Mouse (Mus musculus) retina, postnatal 1 day (tissue): Measurements from ENCODE around the gene Jund.
A peak's percentile ranks its signal among the peaks of the same experiment; 100 is the strongest.

Experiments used
- DNase-seq: peaks from one replicate; pipeline ENCODE4 v3.0.0-alpha.2; 2012

The Jund gene

DNA sequence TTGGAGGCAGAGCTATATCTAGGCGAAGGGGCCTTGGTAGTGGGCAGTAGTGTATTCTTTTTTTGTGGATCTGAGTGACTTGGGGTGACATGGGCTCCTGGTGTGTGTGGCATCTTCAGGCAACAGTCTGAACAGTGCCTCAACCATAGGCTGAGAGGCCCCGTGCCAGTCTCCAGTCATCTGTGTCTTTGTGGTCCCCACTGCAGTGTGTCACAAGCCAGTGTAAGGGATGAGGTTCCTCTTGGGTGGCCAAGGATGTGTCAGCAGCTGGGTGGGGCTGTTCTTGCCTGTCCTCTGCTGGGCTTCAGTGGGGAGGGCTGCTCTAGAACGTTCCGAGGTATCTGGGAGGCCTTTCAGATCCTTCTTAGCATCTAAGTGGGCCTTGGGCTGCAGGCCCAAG, 32.2 kb downstream of the Jund start:
- no peak for DNase-seq

DNA sequence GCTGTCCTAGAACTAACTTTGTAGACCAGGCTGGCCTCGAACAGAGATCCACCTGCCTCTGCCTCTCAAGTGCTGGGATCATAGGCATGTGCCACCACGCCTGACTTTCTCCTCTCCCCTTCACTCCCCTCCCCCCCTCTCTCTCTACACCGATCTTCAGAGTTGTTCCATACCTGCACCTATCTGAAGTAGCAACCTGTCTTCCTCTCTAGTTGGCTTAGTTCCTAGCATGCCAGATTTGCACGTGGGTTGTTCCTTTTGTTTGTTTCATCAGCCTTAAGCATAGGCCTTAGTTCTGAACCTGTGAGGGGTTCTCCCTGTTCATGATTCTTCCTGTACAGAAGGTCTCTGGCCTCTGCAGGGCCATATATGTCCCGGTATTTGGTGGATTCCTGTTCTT, 39.0 kb downstream of the Jund start:
- no peak for DNase-seq

DNA sequence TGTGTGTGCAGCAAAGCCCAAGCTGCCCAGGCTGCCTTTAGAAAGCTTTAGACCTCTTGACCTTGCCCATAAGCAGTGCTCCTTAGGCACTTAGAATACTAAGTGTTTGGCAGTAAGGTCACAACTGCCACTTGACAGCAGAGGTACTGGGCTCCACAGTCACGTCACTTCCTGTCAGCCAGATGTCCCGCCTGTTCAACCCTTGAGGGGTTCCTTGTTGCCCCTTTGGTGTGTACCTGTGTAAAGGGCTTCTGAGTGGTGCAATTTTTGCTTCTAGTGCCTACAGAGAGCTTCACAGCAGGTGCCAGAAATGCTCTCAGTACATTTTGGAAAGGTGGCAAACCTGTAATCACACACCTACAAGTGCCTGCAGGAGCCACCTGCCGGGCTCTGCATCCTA, 39.5 kb downstream of the Jund start:
- no peak for DNase-seq

DNA sequence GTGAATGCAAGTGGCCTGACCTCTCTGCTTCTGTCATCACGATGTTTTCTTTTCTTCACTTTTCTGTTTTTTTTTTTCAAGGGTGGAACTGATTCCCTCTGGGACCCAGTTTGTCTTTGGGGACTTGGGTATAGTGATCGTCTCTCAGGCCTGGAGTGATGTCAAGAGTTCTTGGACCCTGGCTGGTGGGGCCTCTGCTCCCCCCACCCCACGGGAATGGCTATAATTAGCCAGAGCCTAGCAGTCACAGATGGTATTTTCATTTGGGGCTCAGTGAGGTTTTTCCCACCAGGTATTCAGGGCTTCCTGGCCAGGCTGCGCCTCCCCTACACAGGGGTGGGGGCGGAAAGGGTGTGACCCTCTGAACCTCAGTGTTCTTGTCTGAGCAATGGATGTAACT, 42.9 kb downstream of the Jund start:
- DNase-seq: no peak

DNA sequence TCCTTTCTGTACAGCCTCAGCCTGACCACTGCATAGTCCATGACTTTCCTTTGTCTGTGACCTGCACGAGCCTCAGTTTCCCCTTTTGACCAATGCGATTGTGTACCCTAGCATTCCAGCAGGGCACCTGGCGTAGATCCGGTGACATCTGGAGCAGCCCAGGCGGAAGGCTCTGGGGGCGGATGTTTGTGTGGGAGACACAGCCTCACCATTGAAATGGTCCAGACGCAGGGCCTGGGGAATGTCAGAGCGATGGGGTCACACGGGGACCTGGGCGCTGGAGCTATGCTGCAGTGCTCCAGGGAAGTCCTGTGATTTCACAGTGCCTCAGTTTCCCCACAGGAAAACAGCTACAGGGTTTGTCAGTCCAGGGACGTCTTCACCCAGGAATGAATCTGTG, 43.4 kb downstream of the Jund start:
- no peak for DNase-seq

DNA sequence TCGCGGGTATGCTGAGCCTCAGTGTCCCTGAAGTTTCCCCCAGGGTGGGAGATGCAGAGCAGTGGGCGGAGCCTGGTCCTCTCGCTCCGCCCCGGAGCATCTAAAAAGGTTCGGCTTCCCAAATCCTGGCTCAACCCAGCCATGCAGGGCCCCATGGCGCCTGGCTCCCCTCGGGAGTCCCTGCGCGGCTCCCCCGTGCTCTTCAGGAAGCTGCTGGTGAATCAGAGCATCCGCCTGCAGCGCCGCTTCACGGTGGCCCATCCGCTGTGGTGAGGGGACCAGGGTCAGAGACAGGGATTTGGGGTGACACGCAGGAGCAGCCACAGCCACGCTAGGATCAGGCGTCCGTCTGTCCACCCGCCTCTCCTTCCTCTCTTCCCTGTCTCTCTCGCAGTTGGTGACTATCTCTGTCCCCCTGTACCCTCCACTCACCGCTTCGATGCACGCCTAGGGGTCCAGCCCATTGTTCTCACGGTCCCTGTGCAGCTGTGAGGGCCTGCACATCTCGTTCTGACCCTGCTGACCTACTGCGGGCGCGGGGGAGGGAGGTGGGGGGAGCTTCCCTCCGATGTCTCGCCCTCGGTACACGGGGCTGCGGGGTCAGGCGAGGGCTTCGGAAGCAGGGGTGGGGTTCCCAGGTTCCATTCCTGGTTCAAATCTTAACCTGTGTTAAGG, 44.4 kb downstream of the Jund start:
- peak; percentile 42 for DNase-seq

DNA sequence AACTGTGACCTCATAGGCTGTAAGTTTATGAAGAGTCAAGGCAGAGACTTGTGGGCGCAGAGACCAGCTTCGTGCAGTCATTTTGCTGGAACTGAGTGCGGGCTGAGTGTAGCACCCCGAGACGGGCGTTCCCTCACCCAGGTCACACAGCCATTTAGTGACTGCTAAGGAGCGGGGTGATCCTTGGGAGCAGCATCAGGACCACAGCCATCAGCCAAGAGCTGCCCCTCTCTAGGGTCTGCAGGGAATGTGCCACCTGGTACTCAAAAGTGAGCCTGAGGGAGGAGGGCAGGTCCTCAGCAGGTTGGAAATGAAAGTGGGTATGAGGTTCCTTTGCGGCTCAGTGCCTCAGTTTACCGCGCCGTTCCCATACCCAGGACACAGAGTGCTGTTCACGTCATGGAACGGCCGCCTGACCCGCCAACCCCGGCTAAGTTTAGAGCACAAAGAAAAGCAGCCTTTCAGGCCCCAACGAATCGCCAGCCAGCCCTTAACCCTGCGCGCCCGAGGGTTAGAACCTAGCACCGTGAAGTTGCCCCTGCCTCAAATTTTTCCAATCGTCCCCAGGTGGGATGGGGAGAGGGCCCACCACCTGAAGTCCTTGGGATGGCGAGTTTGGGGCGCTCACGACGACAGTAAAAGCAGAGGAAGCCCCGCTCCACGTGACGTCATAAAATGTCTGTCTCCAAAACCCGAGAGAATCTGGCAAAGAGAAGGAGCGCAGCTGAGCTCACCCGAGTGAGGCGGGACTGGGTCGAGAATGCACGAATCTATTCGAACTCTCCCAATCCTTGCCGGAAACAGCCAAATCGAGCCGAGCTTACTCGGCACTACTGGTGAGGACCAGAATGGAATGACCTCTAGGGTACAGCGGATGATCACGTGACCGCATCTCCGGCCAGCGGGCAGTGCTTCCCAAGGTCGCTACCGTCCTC, 45.2 kb downstream of the Jund start:
- DNase-seq: peak; percentile 40

DNA sequence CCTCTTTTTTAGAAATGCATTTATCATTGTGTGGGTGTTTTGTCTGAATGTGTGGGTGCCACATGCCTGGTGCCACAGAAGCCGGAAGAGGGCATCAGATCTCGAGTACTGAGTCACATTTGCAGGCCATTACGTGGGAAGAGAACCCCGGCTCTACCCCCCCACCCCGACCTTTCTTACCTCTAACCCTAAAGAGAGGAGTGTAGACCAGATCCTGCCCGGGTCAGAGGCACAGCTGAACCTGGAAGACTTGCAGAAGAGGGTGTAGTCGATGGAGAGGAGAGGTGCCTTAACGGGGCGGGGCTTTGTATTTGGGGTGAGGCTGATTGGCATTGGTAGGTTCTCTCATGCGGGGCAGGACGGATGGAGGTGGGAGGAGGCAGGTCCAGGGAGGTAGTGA, 46.1 kb downstream of the Jund start:
- no peak for DNase-seq

DNA sequence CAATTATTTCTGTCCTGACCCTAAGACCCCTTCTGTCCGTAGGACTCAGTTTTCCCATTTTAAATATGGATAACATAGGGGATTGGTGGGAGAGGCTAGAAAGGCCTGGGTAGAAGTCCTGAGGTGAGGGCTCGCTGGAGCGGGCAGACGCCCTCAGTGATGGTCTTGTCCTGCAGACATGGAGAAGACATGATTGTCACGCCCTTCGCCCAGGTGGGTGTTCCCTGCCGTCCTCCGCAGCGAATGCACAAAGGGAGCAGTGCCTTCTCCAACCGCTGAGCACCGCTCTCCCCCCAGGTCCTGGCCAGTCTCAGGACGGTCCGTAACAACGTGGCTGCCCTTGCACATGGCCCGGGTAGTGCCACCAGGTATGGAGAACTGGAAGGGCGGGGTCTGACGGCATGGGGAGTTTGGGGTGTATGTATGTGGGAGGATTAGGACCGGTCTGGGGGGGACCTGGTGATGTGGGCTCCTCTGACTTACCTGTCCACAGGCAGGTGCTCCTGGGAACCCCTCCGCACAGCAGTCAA, 47.0 kb downstream of the Jund start:
- DNase-seq: no peak

DNA sequence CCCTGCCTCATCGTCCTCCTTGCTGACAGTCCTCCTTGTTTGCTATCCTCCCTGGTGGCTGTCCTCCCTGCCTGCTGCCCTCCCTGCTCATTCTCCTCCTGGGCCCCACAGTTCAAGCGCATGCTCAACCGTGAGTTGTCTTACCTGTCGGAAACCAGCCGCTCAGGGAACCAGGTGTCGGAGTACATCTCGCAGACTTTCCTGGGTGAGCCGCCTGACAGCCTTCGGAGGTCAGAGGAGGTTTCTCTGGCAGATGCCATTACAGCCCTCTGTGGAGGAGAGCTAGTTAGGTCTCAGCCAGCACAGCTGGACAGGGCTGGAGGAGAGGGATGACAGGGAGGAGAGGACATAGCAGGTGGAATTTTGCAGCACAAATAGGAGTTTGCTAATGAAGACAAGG, 47.9 kb downstream of the Jund start:
- no peak for DNase-seq

DNA sequence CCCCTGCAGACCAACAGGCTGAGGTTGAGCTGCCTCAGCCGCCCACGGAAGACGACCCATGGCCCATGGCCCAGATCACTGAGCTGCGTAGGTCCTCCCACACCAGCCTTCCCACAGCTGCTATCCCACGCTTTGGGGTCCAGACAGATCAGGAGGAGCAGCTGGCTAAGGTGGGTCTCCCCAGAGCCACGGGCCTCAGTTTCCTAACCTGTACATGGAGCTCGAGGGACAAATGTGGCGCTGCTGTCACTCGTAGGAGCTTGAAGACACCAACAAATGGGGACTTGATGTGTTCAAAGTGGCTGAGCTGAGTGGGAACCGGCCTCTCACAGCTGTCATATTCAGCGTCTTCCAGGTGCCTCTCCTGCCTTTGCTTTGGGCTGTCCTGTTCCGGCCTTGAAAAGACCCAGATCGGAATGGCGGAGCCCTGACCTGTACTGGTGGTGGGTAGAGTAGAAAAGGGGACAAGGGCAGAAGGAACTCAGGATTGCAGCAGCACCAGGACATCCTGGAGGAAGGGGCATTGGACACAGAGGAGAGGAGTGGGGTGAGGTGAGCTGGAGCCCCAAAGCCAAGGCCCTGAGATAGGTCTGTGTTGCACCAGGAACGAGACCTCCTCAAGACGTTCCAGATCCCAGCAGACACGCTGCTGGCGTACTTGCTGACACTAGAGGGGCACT, 48.6 kb downstream of the Jund start:
- DNase-seq: no peak

DNA sequence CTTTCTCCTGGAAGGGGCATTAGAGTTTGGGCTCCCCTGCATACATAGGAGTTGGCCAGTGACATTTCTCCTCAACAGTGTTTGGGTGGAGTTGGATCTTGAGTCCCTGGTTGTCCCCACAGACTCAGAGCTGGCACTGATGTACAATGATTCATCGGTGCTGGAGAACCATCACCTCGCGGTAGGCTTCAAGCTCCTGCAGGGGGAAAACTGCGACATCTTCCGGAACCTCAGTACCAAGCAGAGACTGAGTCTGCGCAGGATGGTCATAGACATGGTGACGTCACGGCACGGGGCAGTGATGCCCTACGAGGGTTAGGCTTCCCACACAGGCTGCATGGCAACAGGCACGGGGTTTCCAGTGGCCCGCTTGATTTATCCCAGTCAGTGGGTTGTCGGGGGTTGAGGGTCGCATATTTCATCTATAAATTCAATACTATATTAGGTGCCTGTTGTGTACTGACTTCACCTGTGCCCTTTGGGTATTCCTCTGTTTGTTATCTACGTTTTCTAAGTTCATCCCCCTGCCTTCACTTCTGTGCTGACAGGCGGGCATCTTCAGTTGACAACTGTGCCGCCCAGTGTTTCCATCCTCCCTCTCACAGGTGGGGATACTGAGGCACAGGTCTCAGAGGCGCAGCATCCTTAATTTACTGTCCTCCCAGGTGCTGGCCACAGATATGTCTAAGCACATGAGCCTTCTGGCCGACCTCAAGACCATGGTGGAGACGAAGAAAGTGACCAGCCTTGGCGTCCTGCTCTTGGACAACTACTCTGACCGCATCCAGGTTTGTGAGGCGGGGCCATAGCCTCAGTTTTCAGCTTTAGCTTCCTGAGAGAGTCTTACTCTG, 49.7 kb downstream of the Jund start:
- no peak for DNase-seq

DNA sequence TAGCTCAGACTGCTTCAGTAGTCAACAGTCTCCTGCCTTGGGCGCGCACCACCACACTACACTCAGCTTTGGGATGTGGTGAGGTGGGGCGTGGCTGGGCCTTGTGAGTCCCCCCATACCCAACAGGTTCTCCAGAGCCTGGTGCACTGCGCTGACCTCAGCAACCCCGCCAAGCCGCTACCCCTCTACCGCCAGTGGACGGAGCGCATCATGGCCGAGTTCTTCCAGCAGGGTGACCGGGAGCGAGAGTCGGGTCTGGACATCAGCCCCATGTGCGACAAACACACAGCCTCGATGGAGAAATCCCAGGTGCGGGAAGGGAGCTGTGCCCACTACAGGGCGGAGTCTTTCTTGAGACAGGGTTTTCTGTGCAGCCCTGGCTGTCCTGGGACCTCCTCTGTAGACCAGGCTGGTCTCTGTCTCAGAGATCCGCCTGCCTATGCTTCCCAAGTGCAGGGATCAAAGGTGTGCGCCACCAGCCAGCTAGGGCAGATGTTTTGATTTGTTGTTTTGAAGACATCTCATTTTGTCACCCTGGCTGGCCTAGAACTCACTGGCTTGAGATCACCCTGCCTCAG, 50.4 kb downstream of the Jund start:
- DNase-seq: no peak
